Mouse (Mus musculus) CD4-positive, CD25-positive, alpha-beta regulatory T cell, adult 2 months (primary cell): ENCODE data around the gene Naxd.

ENCODE experiments used
- DNase-seq: peaks from one replicate; pipeline ENCODE4 v3.0.0-alpha.2; 2012; ENCODE audit warnings: low read depth, low spot score

The Naxd gene

GRCm38 (mm10) chr8:11555720-11556591 is 58.6 kb downstream of the Naxd start:
- peak; percentile 99 for DNase-seq

GRCm38 (mm10) chr8:11556691-11557423 is 59.6 kb downstream of the Naxd start:
- DNase-seq: peak; percentile 71

- DNase-seq: no peak
These were observed 60.1 kb downstream of the Naxd start for GRCm38 (mm10) chr8:11557424-11557767.

- DNase-seq: peak; percentile 99
These were observed 60.7 kb downstream of the Naxd start for GRCm38 (mm10) chr8:11557768-11558629.

GRCm38 (mm10) chr8:11559511-11559910 is 62.2 kb downstream of the Naxd start:
- DNase-seq: no peak

GRCm38 (mm10) chr8:11560220-11560619 is 62.9 kb downstream of the Naxd start:
- no peak for DNase-seq

- DNase-seq: no peak
These were observed 66.9 kb downstream of the Naxd start for GRCm38 (mm10) chr8:11564236-11564635.
